Mouse (Mus musculus): ENCODE data around the gene Dis3l2. TPM values are rescaled to one million over a fixed set of nuclear protein-coding genes. Genes with fewer than 3 reads are reported as not detected.

Gene Dis3l2
- total RNA-seq, 2 experiments from 2014 or later: 11.1 to 11.6 TPM

- DNase-seq: no peak
These were observed 370.2 kb downstream of the Dis3l2 start for GRCm38 (mm10) chr1:87073776-87074175.

DNA sequence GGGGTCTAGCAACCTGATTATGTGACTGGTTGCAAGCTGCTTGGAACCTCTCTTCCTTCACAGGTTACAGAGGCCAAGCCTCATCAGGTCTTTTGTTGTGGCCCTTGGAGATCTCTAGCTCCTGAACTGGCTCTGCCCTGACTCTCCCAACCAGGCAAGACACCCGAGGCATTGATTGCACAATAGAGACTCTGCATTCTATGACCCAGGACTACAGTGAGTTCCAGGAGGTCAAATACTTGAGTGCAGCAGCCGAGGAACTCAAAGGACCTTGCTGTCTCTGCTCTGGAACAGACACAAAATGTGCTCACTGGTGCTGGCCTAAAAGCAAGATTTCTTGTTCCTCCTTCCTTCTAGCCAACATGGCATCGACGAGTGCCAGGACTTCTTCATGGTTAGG lies 382.6 kb downstream of the Dis3l2 start:
- DNase-seq: no peak

GRCm38 (mm10) chr1:87086964-87087363 lies 383.4 kb downstream of the Dis3l2 start:
- DNase-seq: no peak

- DNase-seq: no peak
These were observed 385.6 kb downstream of the Dis3l2 start for GRCm38 (mm10) chr1:87089251-87089650.

DNA sequence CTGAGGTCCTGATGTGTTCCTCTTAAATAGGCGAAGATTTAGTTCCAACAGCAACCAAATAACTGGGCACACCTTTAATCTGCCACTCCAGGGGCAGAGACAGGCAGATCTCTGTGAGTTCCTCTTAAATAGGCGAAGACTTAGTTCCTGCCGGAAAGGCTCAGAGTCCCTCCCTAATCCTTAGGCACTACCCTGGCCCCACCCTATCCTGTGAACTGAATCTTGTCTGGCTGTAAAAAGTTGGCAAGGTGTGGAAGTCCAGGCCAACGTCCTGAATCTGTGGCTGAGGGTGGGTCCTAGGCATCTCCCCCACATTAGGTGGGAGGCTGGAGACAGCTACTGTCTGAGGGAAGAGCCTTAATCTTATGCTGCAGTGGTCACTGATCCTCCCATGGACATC lies 386.2 kb downstream of the Dis3l2 start, which contains the start of gene Alppl2:
Alppl2 (minus strand) TSS at position 101 of the 400 bp plus-strand sequence.
- DNase-seq: no peak

DNA sequence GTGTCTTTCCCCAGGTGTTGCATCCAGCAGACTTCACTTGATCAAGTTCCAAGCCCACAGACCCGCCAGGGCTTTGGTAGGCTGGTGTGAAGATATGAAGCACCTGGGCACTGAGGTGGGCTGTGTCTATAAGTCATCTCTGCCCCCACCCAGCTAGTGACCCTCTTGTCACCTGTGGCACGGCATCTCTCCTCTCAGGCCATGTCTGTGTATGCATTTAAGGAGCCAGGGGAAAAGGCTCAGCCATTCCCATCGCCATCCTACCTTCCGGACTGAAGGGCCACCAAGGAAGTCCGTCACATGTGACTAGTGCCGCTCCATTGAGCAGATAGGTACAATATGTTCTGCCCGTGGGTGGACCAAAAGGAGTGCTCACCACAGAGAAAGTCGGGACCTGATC lies 392.0 kb downstream of the Dis3l2 start:
- no peak for DNase-seq

DNA sequence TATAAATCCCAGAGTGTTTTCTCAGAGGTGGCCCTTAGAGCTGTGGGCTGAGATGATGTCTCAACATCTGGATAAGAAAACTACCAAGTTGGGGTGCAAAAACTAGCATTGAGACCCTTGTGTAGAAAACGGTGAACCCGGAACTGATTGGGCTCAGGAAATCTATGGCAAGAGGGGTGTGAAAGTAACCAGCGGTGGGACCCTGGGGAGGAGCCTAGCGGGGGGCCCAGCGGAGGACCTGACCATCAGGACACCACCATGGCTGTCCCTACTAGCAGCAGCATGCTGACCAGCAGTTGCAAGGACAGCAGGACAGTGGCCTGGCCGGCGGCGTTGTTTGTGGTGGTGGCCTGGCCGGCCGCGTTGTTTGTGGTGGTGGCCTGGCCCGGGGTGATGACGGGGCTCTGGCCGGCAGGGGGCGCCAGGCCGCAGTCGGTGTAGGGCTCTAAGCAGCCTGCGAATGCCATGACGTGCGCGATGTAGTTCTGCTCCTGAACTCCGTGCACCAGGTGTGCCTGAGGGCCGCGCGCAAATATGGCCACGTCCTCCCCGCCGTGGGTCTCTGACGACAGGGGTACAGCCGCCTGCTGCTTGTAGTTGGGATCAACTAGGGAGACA lies 394.9 kb downstream of the Dis3l2 start:
- DNase-seq: peak; percentile 15 to 58

Other genes starting within 250 kb of the Dis3l2 start
- 100 to 1,000 TPM; 212 TPM for gene Ptma, start 177.1 kb upstream of the Dis3l2 start, total RNA-seq (2021)
- 10 to 100 TPM; 45.0 to 49.5 TPM for gene Pde6d, start 121.2 kb upstream of the Dis3l2 start, total RNA-seq (2021)
- gene Cops7b, start 120.9 kb upstream of the Dis3l2 start, total RNA-seq (2021): 10 to 100 TPM in 1 of 2 experiments, 1 to 10 TPM in 1; 8.8 to 10.5 TPM
- gene Nppc, start 33.2 kb upstream of the Dis3l2 start, total RNA-seq (2021): not detected